Mouse (Mus musculus) midbrain, embryonic 14.5 days (tissue): ENCODE results near the gene Mapk10. TPM values are rescaled to one million over a fixed set of nuclear protein-coding genes. Genes with fewer than 3 reads are reported as not detected.

Experiments used
- ATAC-seq: fragments of 200-750 bp; cut with Nextera tagmentation; 2 replicates; pipeline ENCODE4 v1.8.0; 2017; ENCODE audit warnings: moderate number of reproducible peaks, moderate library complexity; ENCODE audit not compliant: low FRiP score, low TSS enrichment
- DNase-seq: peaks from one replicate; pipeline ENCODE4 v3.0.0-alpha.2; 2015
- H3K27ac ChIP-seq: fragments of 300-500 bp; sonication (generic); replicated peaks from 2 replicates; pipeline ENCODE4 v1.5.1; 2014; ENCODE audit warnings: mild to moderate bottlenecking, low read depth, low read length, moderate library complexity
- H3K27me3 ChIP-seq: fragments of 300-500 bp; sonication (generic); 2 replicates; pipeline ENCODE4 v1.6.1; 2014; ENCODE audit warnings: low read length, control low read depth, mixed read lengths; ENCODE audit not compliant: control insufficient read depth, insufficient read depth
- H3K36me3 ChIP-seq: fragments of 300-500 bp; sonication (generic); 2 replicates; pipeline ENCODE4 v1.6.1; 2014; ENCODE audit warnings: low read length, control low read depth; ENCODE audit not compliant: control insufficient read depth, insufficient read depth
- H3K4me1 ChIP-seq: fragments of 300-500 bp; sonication (generic); 2 replicates; pipeline ENCODE4 v1.6.1; 2014; ENCODE audit warnings: mild to moderate bottlenecking, antibody characterized with exemption, low read length, control low read depth; ENCODE audit not compliant: control insufficient read depth, insufficient read depth
- H3K4me2 ChIP-seq: fragments of 300-500 bp; sonication (generic); 2 replicates; pipeline ENCODE4 v1.6.1; 2014; ENCODE audit warnings: mild to moderate bottlenecking, low read length, moderate library complexity
- H3K4me3 ChIP-seq: fragments of 300-500 bp; sonication (generic); replicated peaks from 2 replicates; pipeline ENCODE4 v1.5.1; 2014; ENCODE audit warnings: low read depth, low read length
- H3K9ac ChIP-seq: fragments of 300-500 bp; sonication (generic); replicated peaks from 2 replicates; pipeline ENCODE4 v1.6.1; 2014; ENCODE audit warnings: mild to moderate bottlenecking, low read length, moderate library complexity
- H3K9me3 ChIP-seq: fragments of 300-500 bp; sonication (generic); 2 replicates; pipeline ENCODE4 v1.6.1; 2016; ENCODE audit warnings: low read length, control low read depth, mixed read lengths; ENCODE audit not compliant: control insufficient read depth
- WGBS: fragments of 180-500 bp; shearing (Covaris S2); extraction: QIAGEN DNeasy Blood & Tissue Kit; methylation state at CpG from one replicate; pipeline ENCODE4 v1.1.7; 2014; 5-methylcytosine and 5-hydroxymethylcytosine counted together
- polyA plus RNA-seq: library from polyadenylated mRNA; unstranded; fragments of >200 nt; fragmentation: Nextera tagmentation; extraction: Ambion mirVana; gene quantifications from 2 replicates; pipeline ENCODE4 v1.2.1, GENCODE M21; 2014

Gene Mapk10
- polyA plus RNA-seq, 1 experiment from 2014 or later = 132 TPM

GRCm38 (mm10) chr5:103105441-103106414, 105.4 kb downstream of the Mapk10 start:
- WGBS = 82% methylated on average over 10 of the region's 10 CpGs
- Histone ChIP-seq H3K4me3 (no peak overlapping the region), H3K9me3 (no peaks in the 10 kb centered on the region), H3K4me1 (peaks cover 5% of the 10 kb centered on the region; the same call in 1 of the 2 replicates), H3K9ac (no peak overlapping the region), H3K27me3 (no peaks in the 10 kb centered on the region), H3K4me2 (no peak overlapping the region), H3K27ac (no peak overlapping the region), H3K36me3 (no peaks in the 10 kb centered on the region)
- no peak for ATAC-seq
- DNase-seq = peak; percentile 13

GRCm38 (mm10) chr5:103104082-103104481, 107.1 kb downstream of the Mapk10 start:
- no peaks in the 10 kb centered on the region for H3K9me3 ChIP-seq
- WGBS = 74% methylated on average over 5 of the region's 5 CpGs
- H3K4me2 ChIP-seq = no peak overlapping the region
- H3K4me3 ChIP-seq = no peak overlapping the region
- no peak overlapping the region for H3K27ac ChIP-seq
- peaks cover 5% of the 10 kb centered on the region; the same call in 1 of the 2 replicates for H3K4me1 ChIP-seq
- no peak for ATAC-seq
- H3K27me3 ChIP-seq = no peaks in the 10 kb centered on the region
- H3K9ac ChIP-seq = no peak overlapping the region
- DNase-seq = no peak
- H3K36me3 ChIP-seq = no peaks in the 10 kb centered on the region

GRCm38 (mm10) chr5:103102876-103103393, 108.2 kb downstream of the Mapk10 start:
- WGBS = 76% methylated on average over 5 of the region's 5 CpGs
- Histone ChIP-seq H3K27me3 (no peaks in the 10 kb centered on the region), H3K4me1 (peaks cover 5% of the 10 kb centered on the region; the same call in 1 of the 2 replicates), H3K36me3 (no peaks in the 10 kb centered on the region), H3K9ac (no peak overlapping the region), H3K27ac (no peak overlapping the region), H3K9me3 (no peaks in the 10 kb centered on the region), H3K4me2 (no peak overlapping the region), H3K4me3 (no peak overlapping the region)
- DNase-seq (no peak), ATAC-seq (no peak)

GRCm38 (mm10) chr5:103102176-103102575, 109.0 kb downstream of the Mapk10 start:
- H3K36me3 ChIP-seq = no peaks in the 10 kb centered on the region
- peaks cover 5% of the 10 kb centered on the region; the same call in 1 of the 2 replicates for H3K4me1 ChIP-seq
- WGBS = 60% methylated on average over 1 of the region's 1 CpGs
- no peak overlapping the region for H3K27ac ChIP-seq
- ATAC-seq = no peak
- H3K27me3 ChIP-seq = no peaks in the 10 kb centered on the region
- no peak overlapping the region for H3K9ac ChIP-seq
- DNase-seq = no peak
- no peak overlapping the region for H3K4me3 ChIP-seq
- H3K4me2 ChIP-seq = no peak overlapping the region
- no peaks in the 10 kb centered on the region for H3K9me3 ChIP-seq

GRCm38 (mm10) chr5:103094166-103094565, 117.0 kb downstream of the Mapk10 start:
- H3K4me1 ChIP-seq = no peaks in the 10 kb centered on the region
- no peak overlapping the region for H3K9ac ChIP-seq
- no peak overlapping the region for H3K27ac ChIP-seq
- H3K36me3 ChIP-seq = no peaks in the 10 kb centered on the region
- H3K4me2 ChIP-seq = no peak overlapping the region
- 98% methylated on average over 2 of the region's 2 CpGs for WGBS
- no peaks in the 10 kb centered on the region for H3K9me3 ChIP-seq
- DNase-seq (no peak), ATAC-seq (no peak)
- H3K4me3 ChIP-seq = no peak overlapping the region
- H3K27me3 ChIP-seq = no peaks in the 10 kb centered on the region

- Histone ChIP-seq H3K4me2 (no peak overlapping the region), H3K9ac (no peak overlapping the region), H3K27ac (no peak overlapping the region), H3K36me3 (no peaks in the 10 kb centered on the region), H3K27me3 (no peaks in the 10 kb centered on the region), H3K4me1 (no peaks in the 10 kb centered on the region), H3K9me3 (no peaks in the 10 kb centered on the region), H3K4me3 (no peak overlapping the region)
- 58% methylated on average over 2 of the region's 2 CpGs for WGBS
- DNase-seq = no peak
- ATAC-seq = no peak
Observed at GRCm38 (mm10) chr5:103085844-103086243, 125.3 kb downstream of the Mapk10 start.

- H3K4me1 ChIP-seq = peaks cover 6% of the 10 kb centered on the region; the same call in 1 of the 2 replicates
- no peak overlapping the region for H3K27ac ChIP-seq
- H3K36me3 ChIP-seq = no peaks in the 10 kb centered on the region
- 53% methylated on average over 8 of the region's 8 CpGs for WGBS
- no peak overlapping the region for H3K9ac ChIP-seq
- no peaks in the 10 kb centered on the region for H3K27me3 ChIP-seq
- no peak overlapping the region for H3K4me2 ChIP-seq
- no peak for DNase-seq
- ATAC-seq = no peak
- no peaks in the 10 kb centered on the region for H3K9me3 ChIP-seq
- no peak overlapping the region for H3K4me3 ChIP-seq
Observed at GRCm38 (mm10) chr5:103075451-103075850, 135.7 kb downstream of the Mapk10 start.

- Histone ChIP-seq H3K27me3 (no peaks in the 10 kb centered on the region), H3K4me3 (no peak overlapping the region), H3K36me3 (no peaks in the 10 kb centered on the region), H3K9me3 (no peaks in the 10 kb centered on the region), H3K4me2 (peak overlapping the region; percentile 28), H3K9ac (no peak overlapping the region), H3K4me1 (peaks cover 11% of the 10 kb centered on the region; the same call in 1 of the 2 replicates), H3K27ac (peak overlapping the region; percentile 72)
- DNase-seq = peak; percentile 55
- ATAC-seq = no peak
- 22% methylated on average over 6 of the region's 6 CpGs for WGBS
Observed at GRCm38 (mm10) chr5:103072200-103072825, 138.8 kb downstream of the Mapk10 start.
